Mouse (Mus musculus) limb, embryonic 11.5 days (tissue): ENCODE measurements around the gene Morc3. TPM values are rescaled to one million over a fixed set of nuclear protein-coding genes. Genes with fewer than 3 reads are reported as not detected.
A peak's percentile ranks its signal among the peaks of the same experiment; 100 is the strongest.

Source experiments
- ATAC-seq: fragments of 200-750 bp; cut with Nextera tagmentation; 2 replicates; pipeline ENCODE4 v1.8.0; 2017; ENCODE audit warnings: low read depth; ENCODE audit not compliant: insufficient number of reproducible peaks, low FRiP score, low TSS enrichment
- DNase-seq: peaks from one replicate; pipeline ENCODE4 v3.0.0-alpha.2; 2015; ENCODE audit warnings: low spot score
- H3K27ac ChIP-seq: fragments of 300-500 bp; sonication (generic); replicated peaks from 2 replicates; pipeline ENCODE4 v1.5.1; 2014; ENCODE audit warnings: low read depth, mild to moderate bottlenecking, low read length
- H3K27me3 ChIP-seq: fragments of 300-500 bp; sonication (generic); 2 replicates; pipeline ENCODE4 v1.6.1; 2014; ENCODE audit warnings: mild to moderate bottlenecking, low read length, mixed read lengths; ENCODE audit not compliant: control insufficient read depth, insufficient read depth
- H3K36me3 ChIP-seq: fragments of 300-500 bp; sonication (generic); 2 replicates; pipeline ENCODE4 v1.6.1; 2014; ENCODE audit warnings: mild to moderate bottlenecking, low read length, moderate library complexity, mixed read lengths; ENCODE audit not compliant: control insufficient read depth, insufficient read depth
- H3K4me1 ChIP-seq: fragments of 300-500 bp; sonication (generic); 2 replicates; pipeline ENCODE4 v1.6.1; 2014; ENCODE audit warnings: low read length, mixed read lengths; ENCODE audit not compliant: control insufficient read depth, insufficient read depth
- H3K4me2 ChIP-seq: fragments of 300-500 bp; sonication (generic); 2 replicates; pipeline ENCODE4 v1.6.1; 2014; ENCODE audit warnings: low read depth, mild to moderate bottlenecking, moderate library complexity; ENCODE audit not compliant: severe bottlenecking
- H3K4me3 ChIP-seq: fragments of 300-500 bp; sonication (generic); 2 replicates; pipeline ENCODE4 v1.5.1; 2014; ENCODE audit warnings: low read depth, low read length
- H3K9ac ChIP-seq: fragments of 300-500 bp; sonication (generic); 2 replicates; pipeline ENCODE4 v1.6.1; 2014; ENCODE audit warnings: mild to moderate bottlenecking, low read length
- H3K9me3 ChIP-seq: fragments of 300-500 bp; sonication (generic); 2 replicates; pipeline ENCODE4 v1.6.1; 2016; ENCODE audit warnings: low read length; ENCODE audit not compliant: control insufficient read depth
- WGBS: fragments of 180-500 bp; shearing (Covaris S2); extraction: QIAGEN DNeasy Blood & Tissue Kit; methylation state at CpG from one replicate; pipeline ENCODE4 v1.1.7; 2014; 5-methylcytosine and 5-hydroxymethylcytosine counted together
- polyA plus RNA-seq: library from polyadenylated mRNA; unstranded; fragments of >200 nt; fragmentation: Nextera tagmentation; extraction: Ambion mirVana; gene quantifications from 2 replicates; pipeline ENCODE4 v1.2.1, GENCODE M21; 2014

Morc3 gene
- polyA plus RNA-seq, 1 experiment from 2014 or later, result 29.3 TPM

GRCm38 (mm10) chr16:93877612-93878380 lies 45.9 kb downstream of the Morc3 start:
- no peak overlapping the region for H3K4me2 ChIP-seq

DNA sequence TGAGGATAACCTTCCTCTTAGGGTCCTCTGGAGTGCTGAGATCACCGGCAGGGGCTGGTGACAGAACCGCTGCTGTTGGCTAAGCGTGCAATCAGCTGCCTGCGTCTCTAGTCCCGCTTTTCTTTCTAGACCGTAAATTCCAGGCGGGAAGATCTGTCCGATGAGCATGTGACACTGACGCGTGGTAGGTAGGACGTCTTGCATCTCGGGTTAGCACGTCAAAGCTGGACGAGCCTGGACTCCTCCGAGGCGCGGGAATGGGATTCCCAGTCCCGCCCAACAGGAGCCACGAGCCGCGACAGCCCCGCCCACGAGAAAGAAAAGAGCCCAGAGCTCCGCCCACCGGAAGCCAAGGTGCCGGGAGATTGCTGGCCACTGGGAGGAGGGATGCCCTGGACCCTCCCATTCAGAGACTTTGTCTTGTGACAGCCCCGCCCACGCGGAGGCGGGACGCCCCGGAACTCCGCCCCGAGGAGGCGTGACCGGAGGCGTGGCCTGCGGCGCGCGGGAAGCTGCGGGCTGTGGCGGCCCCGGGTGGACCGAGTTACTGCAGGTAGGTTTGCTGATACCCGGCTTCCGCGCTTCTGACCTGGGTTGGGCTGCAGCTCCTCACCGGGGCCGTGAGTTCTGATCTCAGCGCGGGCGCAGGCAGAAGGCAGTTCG lies 51.6 kb downstream of the Morc3 start, which contains the start of gene Chaf1b:
Gene Chaf1b, plus strand, starts transcription at position 479 of the 663 bp plus-strand sequence.
- Histone ChIP-seq H3K4me2 (peak within 1 kb of the TSS; percentile 80), H3K4me1 (peaks cover 11% of the 10 kb centered on the region; the same call in 1 of the 2 replicates), H3K27me3 (no peaks in the 10 kb centered on the region), H3K4me3 (peak within 1 kb of the TSS; percentile 86), H3K36me3 (no peaks in the 10 kb centered on the region; the same call in 1 of the 2 replicates), H3K27ac (peak within 1 kb of the TSS; percentile 52), H3K9ac (peak within 1 kb of the TSS; percentile 72), H3K9me3 (no peaks in the 10 kb centered on the region)
- DNase-seq (peak; percentile 99), ATAC-seq (peak; percentile 92)
- WGBS, result under 1% methylated on average over 54 of the region's 54 CpGs

More at GRCm38 (mm10) chr16:93877612-93878380, 45.9 kb downstream of the Morc3 start:
- no peaks in the 10 kb centered on the region for H3K4me1 ChIP-seq
- H3K27ac ChIP-seq, result no peak overlapping the region
- no peak for ATAC-seq
- H3K36me3 ChIP-seq, result peaks cover 11% of the 10 kb centered on the region; the same call in 1 of the 2 replicates
- no peak overlapping the region for H3K4me3 ChIP-seq
- H3K9ac ChIP-seq, result no peak overlapping the region
- 91% methylated on average over 6 of the region's 6 CpGs for WGBS
- no peak for DNase-seq
- H3K9me3 ChIP-seq, result no peaks in the 10 kb centered on the region
- H3K27me3 ChIP-seq, result no peaks in the 10 kb centered on the region

- H3K4me1 ChIP-seq, result peaks cover 11% of the 10 kb centered on the region; the same call in 1 of the 2 replicates
- DNase-seq (peak; percentile 68), ATAC-seq (peak; percentile 68)
- H3K36me3 ChIP-seq, result no peaks in the 10 kb centered on the region; the same call in 1 of the 2 replicates
- H3K9ac ChIP-seq, result peak overlapping the region; percentile 72
- peak overlapping the region; percentile 86 for H3K4me3 ChIP-seq
- no peaks in the 10 kb centered on the region for H3K27me3 ChIP-seq
- peak overlapping the region; percentile 52 for H3K27ac ChIP-seq
- H3K4me2 ChIP-seq, result peak overlapping the region; percentile 80
- H3K9me3 ChIP-seq, result no peaks in the 10 kb centered on the region
- under 1% methylated on average over 43 of the region's 43 CpGs for WGBS
Observed at GRCm38 (mm10) chr16:93884086-93884721, 52.3 kb downstream of the Morc3 start.

- ATAC-seq, result no peak
- DNase-seq, result no peak
- H3K4me2 ChIP-seq, result peak overlapping the region; percentile 80
- H3K9ac ChIP-seq, result peak overlapping the region; percentile 72
- no peaks in the 10 kb centered on the region for H3K27me3 ChIP-seq
- no peaks in the 10 kb centered on the region; the same call in 1 of the 2 replicates for H3K36me3 ChIP-seq
- WGBS, result 62% methylated on average over 5 of the region's 5 CpGs
- H3K9me3 ChIP-seq, result no peaks in the 10 kb centered on the region
- H3K4me3 ChIP-seq, result peak overlapping the region; percentile 86
- H3K4me1 ChIP-seq, result peaks cover 11% of the 10 kb centered on the region; the same call in 1 of the 2 replicates
- H3K27ac ChIP-seq, result no peak overlapping the region; the same call in 1 of the 2 replicates
Observed at GRCm38 (mm10) chr16:93884722-93885113, 52.8 kb downstream of the Morc3 start.

DNA sequence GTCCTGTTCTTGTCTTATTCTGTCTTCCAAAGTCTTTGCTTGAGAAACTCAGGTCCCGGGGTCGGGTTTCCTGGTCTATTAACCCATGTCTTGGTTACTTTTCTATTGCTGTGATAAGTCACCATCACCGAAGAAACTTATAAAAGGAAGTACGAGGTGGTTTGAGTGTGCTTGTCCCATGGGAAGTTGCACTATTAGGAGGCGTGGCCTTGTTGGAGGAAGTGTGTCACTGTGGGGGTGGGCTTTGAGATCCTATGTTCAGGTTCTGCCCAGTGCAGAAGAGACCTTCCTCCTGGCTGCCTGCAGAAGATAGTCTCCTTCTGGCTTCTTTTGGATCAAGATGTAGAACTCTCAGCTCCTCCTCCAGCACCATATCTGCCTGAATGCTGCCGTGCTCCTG lies 56.6 kb downstream of the Morc3 start:
- ATAC-seq, result no peak
- WGBS, result 89% methylated on average over 6 of the region's 6 CpGs

GRCm38 (mm10) chr16:93890948-93891604 lies 59.2 kb downstream of the Morc3 start:
- no peak overlapping the region for H3K9ac ChIP-seq
- H3K4me1 ChIP-seq, result 0 out of 2 replicates have a peak, but pooled peaks cover under 1% of the 10 kb centered on the region
- no peak overlapping the region for H3K27ac ChIP-seq
- peaks cover 18% of the 10 kb centered on the region; the same call in 1 of the 2 replicates for H3K36me3 ChIP-seq
- no peak overlapping the region for H3K4me3 ChIP-seq
- WGBS, result 83% methylated on average over 12 of the region's 12 CpGs
- ATAC-seq (no peak), DNase-seq (no peak)
- no peaks in the 10 kb centered on the region for H3K9me3 ChIP-seq
- H3K4me2 ChIP-seq, result no peak overlapping the region
- H3K27me3 ChIP-seq, result no peaks in the 10 kb centered on the region

More for the DNA sequence above, 56.6 kb downstream of the Morc3 start:
- no peak overlapping the region for H3K4me3 ChIP-seq
- no peak overlapping the region for H3K4me2 ChIP-seq
- no peaks in the 10 kb centered on the region for H3K27me3 ChIP-seq
- no peak overlapping the region for H3K27ac ChIP-seq
- peaks cover 12% of the 10 kb centered on the region; the same call in 1 of the 2 replicates for H3K36me3 ChIP-seq
- no peak overlapping the region for H3K9ac ChIP-seq
- H3K4me1 ChIP-seq, result peaks cover 11% of the 10 kb centered on the region; the same call in 1 of the 2 replicates
- H3K9me3 ChIP-seq, result no peaks in the 10 kb centered on the region
- no peak for DNase-seq

GRCm38 (mm10) chr16:93893285-93893684 lies 61.4 kb downstream of the Morc3 start:
- peaks cover 18% of the 10 kb centered on the region; the same call in 1 of the 2 replicates for H3K36me3 ChIP-seq
- no peaks in the 10 kb centered on the region for H3K9me3 ChIP-seq
- DNase-seq, result no peak
- no peak overlapping the region for H3K4me2 ChIP-seq
- H3K4me3 ChIP-seq, result no peak overlapping the region
- ATAC-seq, result no peak
- 96% methylated on average over 5 of the region's 5 CpGs for WGBS
- no peaks in the 10 kb centered on the region for H3K27me3 ChIP-seq
- no peaks in the 10 kb centered on the region for H3K4me1 ChIP-seq
- H3K27ac ChIP-seq, result no peak overlapping the region
- H3K9ac ChIP-seq, result no peak overlapping the region
